Comparison of ENCODE assay signal across 14 mouse cellular contexts in genomic region chr12:105038918-105039317, GRCm38 (mm10). TPM values are rescaled to one million over a fixed set of nuclear protein-coding genes. Genes with fewer than 3 reads are reported as not detected.
DNase-seq lines count a peak whose midpoint lies in the region; ATAC-seq lines count a peak whose summit lies in the region.
"Had no signal": no experiment of that assay in that cellular context is flagged by ENCODE, and none has a peak within 500 bp of the region (broad histone marks: within the 10 kb centered on the region; RNA-seq: fewer than 3 reads in every experiment).

No protein-coding gene starts in this region.

- intact Hi-C loops in heart, postnatal 14 days (cut with DNase I), result loop anchor here (10.0 kb wide), 1 partner anchor 766 kb away; no protein-coding TSS in a partner anchor

- peak overlapping the region; percentile 67 for H3K27ac ChIP-seq in heart, embryonic 13.5 days (replicated peaks)
- no peak overlapping the region for H3K27ac ChIP-seq in hindbrain, embryonic 14.5 days
- H3K27ac ChIP-seq: hindbrain, postnatal 0 days had no signal

- no peaks in the 10 kb centered on the region for H3K9me3 ChIP-seq in heart, embryonic 13.5 days
- H3K9me3 ChIP-seq in hindbrain, embryonic 14.5 days (ENCODE audit: control insufficient read depth, low read length), result no peaks in the 10 kb centered on the region

- peaks cover 49% of the 10 kb centered on the region for H3K4me1 ChIP-seq in heart, embryonic 13.5 days
- H3K4me1 ChIP-seq in hindbrain, embryonic 14.5 days (replicated peaks; ENCODE audit: control insufficient read depth, insufficient read depth, low read length), result peaks cover 10% of the 10 kb centered on the region; the same call in 1 of the 2 replicates

- peak overlapping the region; percentile 53 for H3K9ac ChIP-seq in heart, embryonic 13.5 days
- H3K9ac ChIP-seq in hindbrain, embryonic 14.5 days, result no peak overlapping the region

- WGBS in heart, embryonic 13.5 days, result 40% methylated on average over 7 of the region's 7 CpGs
- 87% methylated on average over 7 of the region's 7 CpGs for WGBS in hindbrain, embryonic 14.5 days

- H3K4me2 ChIP-seq in heart, embryonic 13.5 days, result peak overlapping the region; percentile 93
- H3K4me2 ChIP-seq in hindbrain, embryonic 14.5 days (replicated peaks), result no peak overlapping the region

- peak overlapping the region; percentile 90 for H3K4me3 ChIP-seq in heart, embryonic 13.5 days
- H3K4me3 ChIP-seq in hindbrain, embryonic 14.5 days (replicated peaks; ENCODE audit: low read length), result no peak overlapping the region

- no peak for DNase-seq in heart, postnatal 14 days
- peak; percentile 81 for DNase-seq in c-Kit-negative CD71-positive TER-119-positive erythroid progenitor cells, embryonic 14.5 days (ENCODE audit: low read depth, low spot score)
- peak; percentile 92 for DNase-seq in liver
- peak; percentile 72 to 73 for DNase-seq in spleen, postnatal 10 days (ENCODE audit: low spot score in 2 of 2)
- no peak for DNase-seq in testis, postnatal 14 days (ENCODE audit: low spot score)
- DNase-seq in kidney, postnatal 4 days, result no peak
- DNase-seq in hindbrain, embryonic 14.5 days (ENCODE audit: low spot score), result no peak
- DNase-seq: cerebellum, postnatal 14 days; gastrocnemius, postnatal 14 days; right cerebral cortex, postnatal 4 days; thymus, postnatal 36 days had no signal

- ATAC-seq in heart, embryonic 13.5 days (ENCODE audit: extremely low read depth, insufficient number of reproducible peaks, low FRiP score, low TSS enrichment), result peak; percentile 68
- no peak for ATAC-seq in hindbrain, embryonic 14.5 days (ENCODE audit: low FRiP score)
- ATAC-seq: hindbrain, postnatal 0 days; midbrain, embryonic 16.5 days had no signal

- H3K36me3 ChIP-seq in heart, embryonic 13.5 days, result peaks cover 43% of the 10 kb centered on the region
- peaks cover 27% of the 10 kb centered on the region for H3K36me3 ChIP-seq in hindbrain, embryonic 14.5 days (replicated peaks; ENCODE audit: control insufficient read depth, insufficient read depth)

- H3K27me3 ChIP-seq in heart, embryonic 13.5 days (replicated peaks), result no peaks in the 10 kb centered on the region
- no peaks in the 10 kb centered on the region for H3K27me3 ChIP-seq in hindbrain, embryonic 14.5 days (ENCODE audit: control insufficient read depth, insufficient read depth, low read length)

RNA-seq across cellular contexts. Expression of gene Glrx5, which starts 6.4 kb away (rescaled TPM):
- polyA plus RNA-seq in heart, embryonic 13.5 days (2015; fragmentation: Nextera tagmentation; extraction: Ambion mirVana), result 168 and 174 TPM in 2 replicates
- total RNA-seq in heart, postnatal 14 days (2021), result 10 to 100 TPM; 90.2 to 91.5 TPM
- polyA plus RNA-seq in hindbrain, embryonic 14.5 days (2014; fragmentation: Nextera tagmentation; extraction: Ambion mirVana), result 183 and 189 TPM in 2 replicates

RNA-seq across cellular contexts. Expression of gene Syne3, which starts 29.3 kb away (rescaled TPM):
- polyA plus RNA-seq in heart, embryonic 13.5 days (2015; fragmentation: Nextera tagmentation; extraction: Ambion mirVana), result 0.36 and 0.78 TPM in 2 replicates
- 1 to 10 TPM; 5.2 to 6.1 TPM for total RNA-seq in heart, postnatal 14 days (2021)
- 0.35 TPM in 2 replicates for polyA plus RNA-seq in hindbrain, embryonic 14.5 days (2014; fragmentation: Nextera tagmentation; extraction: Ambion mirVana)

Comparison
In these comparisons a context has a peak if more than half of its experiments do, and no peak if none do; other contexts are left out.
1. DNase-seq: peak in c-Kit-negative CD71-positive TER-119-positive erythroid progenitor cells, embryonic 14.5 days (single experiment), liver (single experiment) and spleen, postnatal 10 days (2 of 2); none in heart, postnatal 14 days (0 of 2), testis, postnatal 14 days (single experiment), kidney, postnatal 4 days (0 of 2) and hindbrain, embryonic 14.5 days (single experiment).